In genomic region chr2:23006219-23006618, GRCm38 (mm10) we compare ENCODE assay signal across 10 mouse cellular contexts. TPM values are rescaled to one million over a fixed set of nuclear protein-coding genes. Genes with fewer than 3 reads are reported as not detected.
DNase-seq lines count a peak whose midpoint lies in the region; ATAC-seq and TF ChIP-seq lines count a peak whose summit lies in the region.
"Had no signal": no experiment of that assay in that cellular context is flagged by ENCODE, and none has a peak within 500 bp of the region (broad histone marks: within the 10 kb centered on the region; RNA-seq: fewer than 3 reads in every experiment).

No protein-coding gene starts in this region.

- peak; percentile 80 for ATAC-seq in inflammation-experienced regulatory T-cells, adult 6 months
- no peak for ATAC-seq in neural tube, embryonic 15.5 days (ENCODE audit: low FRiP score)
- no peak for ATAC-seq in cerebellum, adult (ENCODE audit: insufficient number of reproducible peaks, low FRiP score, low TSS enrichment)

- DNase-seq in layer of hippocampus, adult 2 months (ENCODE audit: low spot score in 2 of 2) = peak in 1 of 2 experiments; percentile 7
- DNase-seq in layer of hippocampus, postnatal 36 days = no peak
- peak; percentile 31 for DNase-seq in T-cell, adult 2 months (ENCODE audit: low spot score)
- DNase-seq: embryo, embryonic 11 days had no signal

- H3K4me2 ChIP-seq in neural tube, embryonic 15.5 days = no peak overlapping the region
- H3K4me2 ChIP-seq: limb, embryonic 15.5 days had no signal

- H3K27me3 ChIP-seq in E14TG2a.4 (ENCODE audit: insufficient read depth, low read length) = no peaks in the 10 kb centered on the region
- no peaks in the 10 kb centered on the region for H3K27me3 ChIP-seq in neural tube, embryonic 15.5 days (replicated peaks)
- H3K27me3 ChIP-seq: limb, embryonic 15.5 days had no signal

- H3K9me3 ChIP-seq in E14TG2a.4 (ENCODE audit: low read length) = no peaks in the 10 kb centered on the region
- no peaks in the 10 kb centered on the region for H3K9me3 ChIP-seq in neural tube, embryonic 15.5 days (replicated peaks)
- H3K9me3 ChIP-seq: limb, embryonic 15.5 days had no signal

- H3K4me3 ChIP-seq in layer of hippocampus, adult 2 months = no peak overlapping the region
- peak overlapping the region; percentile 45 for H3K4me3 ChIP-seq in E14TG2a.4 (replicated peaks; ENCODE audit: low read length)
- H3K4me3 ChIP-seq in neural tube, embryonic 15.5 days (replicated peaks) = no peak overlapping the region
- H3K4me3 ChIP-seq: limb, embryonic 15.5 days had no signal

- no peak for TF ChIP-seq CTCF in layer of hippocampus, adult 2 months (conservative IDR thresholded peaks at IDR 0.05)
- no peak for TF ChIP-seq CTCF in E14TG2a.4 (conservative IDR thresholded peaks at IDR 0.05; ENCODE audit: low read length)

- peaks cover 80% of the 10 kb centered on the region for H3K4me1 ChIP-seq in E14TG2a.4 (replicated peaks; ENCODE audit: low read depth, low read length)
- H3K4me1 ChIP-seq in neural tube, embryonic 15.5 days = no peaks in the 10 kb centered on the region

- 74% methylated on average over 6 of the region's 6 CpGs for WGBS in neural tube, embryonic 15.5 days

- H3K27ac ChIP-seq in layer of hippocampus, adult 2 months = peak overlapping the region; percentile 28; the same call in 1 of the 2 replicates
- H3K27ac ChIP-seq in neural tube, embryonic 15.5 days (replicated peaks) = no peak overlapping the region
- H3K27ac ChIP-seq: kidney, postnatal 0 days; limb, embryonic 15.5 days had no signal

- no peak overlapping the region for H3K9ac ChIP-seq in neural tube, embryonic 15.5 days (replicated peaks)
- H3K9ac ChIP-seq: limb, embryonic 15.5 days had no signal

- peaks cover 16% of the 10 kb centered on the region for H3K36me3 ChIP-seq in E14TG2a.4 (ENCODE audit: insufficient read depth, low read length)
- H3K36me3 ChIP-seq in neural tube, embryonic 15.5 days = no peaks in the 10 kb centered on the region

RNA-seq across cellular contexts. Expression of gene Abi1, which starts 33.8 kb away (rescaled TPM):
- total RNA-seq in layer of hippocampus, adult 2 months (2021) = 100 to 1,000 TPM; 221 to 234 TPM
- total RNA-seq in layer of hippocampus, postnatal 36 days (2021) = 100 to 1,000 TPM; 216 to 228 TPM
- 100 to 1,000 TPM; 205 to 247 (median 244) TPM for polyA plus RNA-seq in inflammation-experienced regulatory T-cells, adult 6 months (2017; shearing (Covaris generic))
- polyA plus RNA-seq in neural tube, embryonic 15.5 days (2015; fragmentation: Nextera tagmentation; extraction: Ambion mirVana) = 57.3 and 62.1 TPM in 2 replicates
